Mouse (Mus musculus): Measurements from ENCODE around the gene Antxr1. TPM values are rescaled to one million over a fixed set of nuclear protein-coding genes. Genes with fewer than 3 reads are reported as not detected.

The Antxr1 gene
- polyA plus RNA-seq, 1 experiment from 2014 or later, result 5.8 TPM

- Histone ChIP-seq H3K4me3 (ENCODE audit: low read depth, low read length) (no peak overlapping the region), H3K4me2 (ENCODE audit: low read depth, low read length, severe bottlenecking) (no peak overlapping the region), H3K9me3 (ENCODE audit: control insufficient read depth, low read length) (no peaks in the 10 kb centered on the region), H3K4me1 (replicated peaks; ENCODE audit: control insufficient read depth, insufficient read depth, low read length) (no peaks in the 10 kb centered on the region), H3K36me3 (ENCODE audit: control insufficient read depth, insufficient read depth, low read length) (no peaks in the 10 kb centered on the region), H3K9ac (ENCODE audit: low read length) (no peak overlapping the region), H3K27me3 (ENCODE audit: control insufficient read depth, insufficient read depth, low read length) (no peaks in the 10 kb centered on the region), H3K27ac (ENCODE audit: low read depth, low read length) (no peak overlapping the region)
- 81% methylated on average over 2 of the region's 2 CpGs for WGBS
- ATAC-seq (replicated peaks; ENCODE audit: low FRiP score) (no peak), DNase-seq (ENCODE audit: low spot score) (no peak)
Observed at GRCm38 (mm10) chr6:87115981-87116380, 219.6 kb downstream of the Antxr1 start.

- no peak overlapping the region for H3K4me2 ChIP-seq (ENCODE audit: low read depth, low read length, severe bottlenecking)
- no peak overlapping the region for H3K27ac ChIP-seq (ENCODE audit: low read depth, low read length)
- H3K9ac ChIP-seq (ENCODE audit: low read length), result no peak overlapping the region
- H3K4me3 ChIP-seq (ENCODE audit: low read depth, low read length), result no peak overlapping the region
- H3K4me1 ChIP-seq (replicated peaks; ENCODE audit: control insufficient read depth, insufficient read depth, low read length), result no peaks in the 10 kb centered on the region
- no peaks in the 10 kb centered on the region for H3K9me3 ChIP-seq (ENCODE audit: control insufficient read depth, low read length)
- no peak for DNase-seq (ENCODE audit: low spot score)
- ATAC-seq (replicated peaks; ENCODE audit: low FRiP score), result no peak
- H3K27me3 ChIP-seq (ENCODE audit: control insufficient read depth, insufficient read depth, low read length), result no peaks in the 10 kb centered on the region
- WGBS, result 84% methylated on average over 6 of the region's 6 CpGs
- H3K36me3 ChIP-seq (ENCODE audit: control insufficient read depth, insufficient read depth, low read length), result no peaks in the 10 kb centered on the region
Observed at GRCm38 (mm10) chr6:87112125-87112524, 223.5 kb downstream of the Antxr1 start.

GRCm38 (mm10) chr6:87111493-87111892, 224.1 kb downstream of the Antxr1 start:
- no peaks in the 10 kb centered on the region for H3K36me3 ChIP-seq (ENCODE audit: control insufficient read depth, insufficient read depth, low read length)
- H3K9ac ChIP-seq (ENCODE audit: low read length), result no peak overlapping the region
- DNase-seq (ENCODE audit: low spot score) (no peak), ATAC-seq (replicated peaks; ENCODE audit: low FRiP score) (no peak)
- H3K27ac ChIP-seq (ENCODE audit: low read depth, low read length), result no peak overlapping the region
- no peaks in the 10 kb centered on the region for H3K9me3 ChIP-seq (ENCODE audit: control insufficient read depth, low read length)
- no peaks in the 10 kb centered on the region for H3K4me1 ChIP-seq (replicated peaks; ENCODE audit: control insufficient read depth, insufficient read depth, low read length)
- no peaks in the 10 kb centered on the region for H3K27me3 ChIP-seq (ENCODE audit: control insufficient read depth, insufficient read depth, low read length)
- 88% methylated on average over 1 of the region's 1 CpGs for WGBS
- H3K4me3 ChIP-seq (ENCODE audit: low read depth, low read length), result no peak overlapping the region
- no peak overlapping the region for H3K4me2 ChIP-seq (ENCODE audit: low read depth, low read length, severe bottlenecking)

- no peak for ATAC-seq (replicated peaks; ENCODE audit: low FRiP score)
- H3K9me3 ChIP-seq (ENCODE audit: control insufficient read depth, low read length), result no peaks in the 10 kb centered on the region
- H3K9ac ChIP-seq (ENCODE audit: low read length), result no peak within 1 kb of the TSS
- no peak for DNase-seq (ENCODE audit: low spot score)
- 0 out of 2 replicates have a peak, but pooled peaks cover under 1% of the 10 kb centered on the region for H3K4me1 ChIP-seq (replicated peaks; ENCODE audit: control insufficient read depth, insufficient read depth, low read length)
- no peak within 1 kb of the TSS for H3K4me2 ChIP-seq (ENCODE audit: low read depth, low read length, severe bottlenecking)
- no peak within 1 kb of the TSS for H3K4me3 ChIP-seq (ENCODE audit: low read depth, low read length)
- no peaks in the 10 kb centered on the region for H3K27me3 ChIP-seq (ENCODE audit: control insufficient read depth, insufficient read depth, low read length)
- no peak within 1 kb of the TSS for H3K27ac ChIP-seq (ENCODE audit: low read depth, low read length)
- no peaks in the 10 kb centered on the region for H3K36me3 ChIP-seq (ENCODE audit: control insufficient read depth, insufficient read depth, low read length)
- 83% methylated on average over 11 of the region's 11 CpGs for WGBS
Observed at GRCm38 (mm10) chr6:87104123-87104796, 231.4 kb downstream of the Antxr1 start, which contains the start of gene D6Ertd527e. Gene D6Ertd527e (plus strand): TSS chr6:87104746.

GRCm38 (mm10) chr6:87103314-87103713, 232.3 kb downstream of the Antxr1 start:
- Histone ChIP-seq H3K9ac (ENCODE audit: low read length) (no peak overlapping the region), H3K27me3 (ENCODE audit: control insufficient read depth, insufficient read depth, low read length) (no peaks in the 10 kb centered on the region), H3K4me3 (ENCODE audit: low read depth, low read length) (no peak overlapping the region), H3K27ac (ENCODE audit: low read depth, low read length) (no peak overlapping the region), H3K4me2 (ENCODE audit: low read depth, low read length, severe bottlenecking) (no peak overlapping the region), H3K36me3 (ENCODE audit: control insufficient read depth, insufficient read depth, low read length) (no peaks in the 10 kb centered on the region), H3K9me3 (ENCODE audit: control insufficient read depth, low read length) (no peaks in the 10 kb centered on the region), H3K4me1 (replicated peaks; ENCODE audit: control insufficient read depth, insufficient read depth, low read length) (0 out of 2 replicates have a peak, but pooled peaks cover 2% of the 10 kb centered on the region)
- DNase-seq (ENCODE audit: low spot score), result no peak
- no peak for ATAC-seq (replicated peaks; ENCODE audit: low FRiP score)
- 86% methylated on average over 1 of the region's 1 CpGs for WGBS

- Histone ChIP-seq H3K4me3 (ENCODE audit: low read depth, low read length) (no peak overlapping the region), H3K27ac (ENCODE audit: low read depth, low read length) (no peak overlapping the region), H3K4me1 (replicated peaks; ENCODE audit: control insufficient read depth, insufficient read depth, low read length) (0 out of 2 replicates have a peak, but pooled peaks cover 2% of the 10 kb centered on the region), H3K4me2 (ENCODE audit: low read depth, low read length, severe bottlenecking) (no peak overlapping the region), H3K27me3 (ENCODE audit: control insufficient read depth, insufficient read depth, low read length) (no peaks in the 10 kb centered on the region), H3K9me3 (ENCODE audit: control insufficient read depth, low read length) (no peaks in the 10 kb centered on the region), H3K9ac (ENCODE audit: low read length) (no peak overlapping the region), H3K36me3 (ENCODE audit: control insufficient read depth, insufficient read depth, low read length) (no peaks in the 10 kb centered on the region)
- DNase-seq (ENCODE audit: low spot score) (no peak), ATAC-seq (replicated peaks; ENCODE audit: low FRiP score) (no peak)
- 48% methylated on average over 7 of the region's 7 CpGs for WGBS
Observed at GRCm38 (mm10) chr6:87102421-87102911, 233.2 kb downstream of the Antxr1 start.

- Histone ChIP-seq H3K27ac (ENCODE audit: low read depth, low read length) (no peak overlapping the region), H3K4me2 (ENCODE audit: low read depth, low read length, severe bottlenecking) (no peak overlapping the region)
- WGBS, result 39% methylated on average over 4 of the region's 4 CpGs
Observed at GRCm38 (mm10) chr6:87101955-87102353, 233.7 kb downstream of the Antxr1 start.

GRCm38 (mm10) chr6:87101281-87101954, 234.2 kb downstream of the Antxr1 start:
- no peak overlapping the region for H3K27ac ChIP-seq (ENCODE audit: low read depth, low read length)
- no peak overlapping the region; the same call in 1 of the 2 replicates for H3K9ac ChIP-seq (ENCODE audit: low read length)
- H3K36me3 ChIP-seq (ENCODE audit: control insufficient read depth, insufficient read depth, low read length), result no peaks in the 10 kb centered on the region
- peak overlapping the region; percentile 34 for H3K4me2 ChIP-seq (ENCODE audit: low read depth, low read length, severe bottlenecking)
- peak; percentile 93 for DNase-seq (ENCODE audit: low spot score)
- no peak overlapping the region for H3K4me3 ChIP-seq (ENCODE audit: low read depth, low read length)
- ATAC-seq (replicated peaks; ENCODE audit: low FRiP score), result peak; percentile 49; the same call in 1 of the 2 replicates
- 0 out of 2 replicates have a peak, but pooled peaks cover 2% of the 10 kb centered on the region for H3K4me1 ChIP-seq (replicated peaks; ENCODE audit: control insufficient read depth, insufficient read depth, low read length)
- no peaks in the 10 kb centered on the region for H3K9me3 ChIP-seq (ENCODE audit: control insufficient read depth, low read length)
- no peaks in the 10 kb centered on the region for H3K27me3 ChIP-seq (ENCODE audit: control insufficient read depth, insufficient read depth, low read length)
- WGBS, result 12% methylated on average over 12 of the region's 12 CpGs

More at GRCm38 (mm10) chr6:87101955-87102353, 233.7 kb downstream of the Antxr1 start:
- Histone ChIP-seq H3K4me3 (ENCODE audit: low read depth, low read length) (no peak overlapping the region), H3K9ac (ENCODE audit: low read length) (no peak overlapping the region), H3K4me1 (replicated peaks; ENCODE audit: control insufficient read depth, insufficient read depth, low read length) (0 out of 2 replicates have a peak, but pooled peaks cover 2% of the 10 kb centered on the region), H3K27me3 (ENCODE audit: control insufficient read depth, insufficient read depth, low read length) (no peaks in the 10 kb centered on the region), H3K36me3 (ENCODE audit: control insufficient read depth, insufficient read depth, low read length) (no peaks in the 10 kb centered on the region), H3K9me3 (ENCODE audit: control insufficient read depth, low read length) (no peaks in the 10 kb centered on the region)
- no peak for ATAC-seq (replicated peaks; ENCODE audit: low FRiP score)
- DNase-seq (ENCODE audit: low spot score), result no peak

Measured in forebrain, embryonic 11.5 days (tissue).